Mouse (Mus musculus) thymus, postnatal 36 days (tissue): ENCODE data around the gene Rbms3.

Experiments
- DNase-seq, 2 experiments: peaks; one replicate each; pipeline ENCODE4 v3.0.0; 2022; ENCODE audit warnings: mixed read lengths in 2 of 2

Rbms3 gene

DNA sequence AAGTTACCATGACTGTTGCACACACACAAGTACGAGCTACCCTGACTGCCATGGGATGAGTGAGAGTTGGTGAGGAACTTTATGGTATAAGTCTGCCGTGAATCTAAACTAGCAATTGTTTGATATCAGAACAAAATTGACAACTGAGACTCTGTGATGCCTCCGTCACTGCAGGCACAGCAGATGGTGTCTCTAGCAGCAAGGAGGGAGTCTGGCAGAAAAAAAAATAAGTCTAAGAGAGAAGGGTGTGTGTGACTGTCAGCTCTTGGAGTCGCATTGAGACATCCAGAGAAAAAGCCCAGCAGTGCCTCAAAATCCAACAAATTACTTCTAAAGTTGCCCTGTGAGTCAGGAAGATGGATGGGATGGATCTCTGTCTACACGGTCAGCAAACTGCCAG is 257.7 kb downstream of the Rbms3 start:
- DNase-seq: no peak

DNA sequence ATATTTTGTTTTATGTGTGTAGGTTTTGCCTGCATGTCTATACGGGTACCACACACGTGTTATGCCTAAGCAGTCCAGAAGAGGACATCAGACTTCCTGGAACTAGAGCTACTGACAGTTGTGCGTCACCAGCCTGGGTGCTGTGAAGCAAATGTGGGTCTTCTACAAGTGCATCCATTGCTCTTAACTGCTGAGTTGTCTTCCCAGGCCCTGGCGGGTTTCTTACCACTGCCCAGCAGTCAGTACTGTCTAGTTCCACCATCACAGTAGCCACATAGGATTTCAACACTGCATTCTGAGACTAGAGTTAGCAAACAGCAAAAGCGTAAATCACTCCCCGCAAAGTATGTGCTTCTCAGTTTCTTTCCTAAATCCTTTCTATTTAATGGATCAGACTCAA is 259.6 kb downstream of the Rbms3 start:
- DNase-seq: no peak

DNA sequence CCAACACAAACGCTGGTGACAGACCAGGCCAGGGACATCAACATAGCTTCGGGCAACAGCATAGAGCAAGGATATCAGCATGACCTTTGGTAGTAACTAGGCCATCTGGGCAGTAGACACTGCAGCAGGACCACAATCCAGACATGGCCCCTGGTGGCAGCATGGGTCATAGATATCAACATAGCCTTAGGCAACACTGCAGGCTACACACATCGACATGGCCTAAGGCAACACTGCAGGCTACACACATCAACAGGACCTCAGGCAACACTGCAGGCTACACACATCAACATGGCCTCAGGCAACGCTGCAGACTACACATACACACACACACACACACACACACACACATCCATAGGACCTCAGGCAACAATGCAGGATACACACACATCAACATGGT is 261.7 kb downstream of the Rbms3 start:
- no peak for DNase-seq

DNA sequence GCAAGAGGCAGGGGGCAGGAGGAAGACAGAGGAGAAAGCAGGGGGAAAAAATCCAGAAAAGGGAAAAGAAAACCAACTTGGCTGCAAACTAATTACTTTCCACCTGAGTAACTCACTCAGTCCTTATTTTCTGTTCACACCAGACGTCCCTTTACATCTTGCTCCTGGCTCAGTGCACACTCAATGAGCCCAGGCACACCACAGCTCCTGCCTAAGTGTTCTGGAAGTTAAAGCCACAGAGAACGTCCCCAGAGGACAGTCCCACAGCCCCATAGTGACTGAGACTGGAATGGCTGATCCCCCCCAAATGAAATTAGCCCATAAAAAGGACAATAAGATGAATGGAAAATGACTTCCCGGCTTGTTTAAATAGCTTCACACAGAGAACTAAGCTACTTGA is 265.1 kb downstream of the Rbms3 start:
- DNase-seq: no peak

DNA sequence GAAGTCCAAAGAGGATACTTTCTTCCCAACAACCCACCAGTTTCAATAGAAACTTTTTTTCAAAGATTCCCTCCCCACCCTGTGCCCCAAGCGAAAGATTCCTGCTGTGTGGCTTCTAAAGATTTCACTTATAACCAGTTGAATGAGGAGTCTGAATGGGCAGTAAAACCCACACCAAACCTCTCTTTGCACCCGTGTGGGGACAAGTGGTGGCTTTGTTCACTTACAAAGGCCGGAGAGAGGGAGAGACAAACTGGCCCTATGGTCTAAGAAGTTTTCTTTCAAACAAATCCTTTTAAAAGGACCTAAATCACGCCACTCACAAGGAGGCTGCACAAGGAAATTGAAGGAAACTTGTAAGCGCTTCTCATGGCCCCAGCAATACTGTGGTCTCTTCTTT is 268.3 kb downstream of the Rbms3 start:
- DNase-seq: no peak

DNA sequence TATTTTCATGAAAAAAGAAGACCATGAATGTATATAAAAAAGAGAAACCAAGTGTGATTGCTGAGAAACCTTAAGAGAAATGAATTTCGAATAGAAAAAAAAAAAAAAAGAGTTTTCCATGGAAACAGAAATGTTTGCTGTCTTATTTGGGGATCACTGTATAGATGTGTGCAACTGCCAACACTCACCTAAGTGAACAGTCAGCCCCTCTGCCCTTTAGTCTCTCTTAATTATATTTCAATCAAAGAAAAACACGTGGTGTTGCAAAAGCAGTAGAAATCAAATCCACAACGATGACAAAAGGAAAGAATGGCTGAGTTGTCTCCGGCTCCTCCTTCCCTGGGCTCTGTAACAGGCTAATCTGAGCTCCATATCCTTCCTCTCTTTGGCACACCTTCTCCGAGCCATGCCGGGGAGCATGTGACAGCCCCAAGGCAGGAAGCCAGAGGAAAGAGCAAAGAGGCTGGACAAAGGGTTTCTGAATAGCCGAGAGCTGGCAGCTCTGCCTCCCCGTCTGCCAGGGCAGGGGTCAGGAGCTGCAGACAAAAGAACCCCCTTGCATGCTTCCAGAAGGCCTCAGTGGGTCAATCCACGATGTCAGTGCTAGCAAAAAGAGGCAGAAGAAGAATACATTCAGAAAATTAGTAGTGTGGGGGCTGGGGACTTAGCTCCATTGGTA is 272.8 kb downstream of the Rbms3 start:
- DNase-seq: no peak

DNA sequence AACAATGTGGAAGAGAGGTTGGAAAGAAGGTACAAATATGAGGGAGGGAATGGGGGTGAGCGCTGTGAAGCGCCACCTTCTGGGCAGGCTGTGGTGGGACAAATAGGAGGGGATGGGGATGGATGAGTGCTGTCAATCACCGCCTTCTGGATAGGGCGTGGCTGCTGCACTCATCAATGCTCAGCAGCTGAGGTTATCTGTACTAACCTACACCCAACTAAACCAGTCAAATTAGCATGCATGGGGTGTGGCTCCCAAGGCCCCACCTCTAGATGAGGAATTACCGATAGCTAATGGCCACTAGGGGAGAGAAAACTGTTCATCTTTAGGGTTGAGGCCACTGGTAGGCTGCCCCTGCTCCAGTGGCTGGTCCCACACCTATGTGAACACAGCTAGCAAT is 274.2 kb downstream of the Rbms3 start:
- DNase-seq: no peak

DNA sequence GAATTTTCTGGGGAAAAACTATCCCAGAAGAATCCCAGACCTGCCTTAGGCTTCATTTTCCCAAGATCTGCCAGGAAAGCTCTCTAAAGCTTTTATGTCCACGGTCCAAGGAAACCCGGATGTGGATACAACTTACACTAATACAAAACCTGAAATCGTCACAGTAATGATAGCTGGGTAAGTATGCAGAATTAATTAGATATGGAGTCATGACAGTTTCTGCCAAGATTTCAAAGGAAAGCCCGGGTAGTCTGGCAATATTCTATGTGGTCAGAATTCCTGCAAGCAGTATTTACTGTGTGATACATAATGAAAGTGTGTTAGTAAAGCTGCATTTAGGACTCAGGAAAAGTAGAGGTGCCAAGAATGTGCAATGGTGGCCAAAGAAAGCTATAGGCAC is 287.4 kb downstream of the Rbms3 start:
- DNase-seq: no peak

DNA sequence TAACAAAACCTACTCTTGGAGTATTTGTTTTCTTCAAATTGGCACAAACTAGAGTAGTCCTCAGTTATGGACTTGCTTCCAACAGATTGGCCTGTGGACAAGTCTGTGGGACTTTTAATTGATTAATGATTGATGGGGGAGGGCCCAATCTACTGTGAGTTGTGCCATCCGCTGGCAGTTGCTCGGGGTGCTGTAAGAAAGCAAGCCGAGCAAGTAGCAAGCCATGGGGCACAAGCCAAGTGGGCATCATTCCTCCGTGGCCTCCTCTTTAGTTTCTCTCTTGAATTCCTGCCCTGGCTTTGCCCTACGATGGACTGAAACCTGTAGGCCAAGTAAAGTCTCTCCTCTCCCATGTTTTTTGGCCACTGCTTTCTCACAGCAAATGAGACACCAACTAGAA is 299.0 kb downstream of the Rbms3 start:
- DNase-seq: no peak

DNA sequence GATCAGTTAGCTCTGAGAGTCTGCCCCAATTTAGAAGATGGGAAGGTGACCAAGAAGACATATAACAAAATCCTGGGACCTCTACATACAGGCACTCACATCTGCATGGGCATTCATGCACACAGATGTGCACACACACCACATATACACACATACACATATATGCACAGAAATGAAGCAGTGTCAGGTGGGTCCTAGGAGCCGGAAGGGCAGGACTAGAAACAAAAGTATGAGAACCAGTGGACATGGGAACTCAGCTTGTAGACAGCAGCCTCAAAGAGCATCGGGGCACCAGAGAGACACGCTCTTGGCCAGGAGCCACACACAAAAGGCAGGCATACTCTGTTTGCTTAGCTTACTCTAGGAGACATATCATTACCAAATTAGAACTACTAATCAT is 310.4 kb downstream of the Rbms3 start:
- DNase-seq: no peak

DNA sequence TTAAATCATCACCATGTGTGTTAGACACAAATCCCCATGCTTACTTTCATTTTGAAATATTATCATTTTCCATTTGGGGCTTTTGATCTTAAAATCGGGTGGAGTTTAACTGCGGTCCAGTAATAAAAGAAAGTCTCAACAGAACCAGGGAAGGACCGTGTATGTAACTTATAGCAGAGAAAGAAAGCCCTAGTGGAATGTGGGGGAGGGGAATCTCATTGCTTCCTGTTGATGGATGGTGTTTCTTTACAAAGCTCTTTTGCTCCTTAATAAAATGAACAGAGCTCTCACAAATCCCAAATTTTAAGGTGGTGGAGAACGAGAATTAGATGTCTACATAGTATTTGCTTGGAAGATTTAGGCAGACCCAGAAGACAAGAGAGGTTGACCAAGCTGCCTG is 311.3 kb downstream of the Rbms3 start:
- no peak for DNase-seq

DNA sequence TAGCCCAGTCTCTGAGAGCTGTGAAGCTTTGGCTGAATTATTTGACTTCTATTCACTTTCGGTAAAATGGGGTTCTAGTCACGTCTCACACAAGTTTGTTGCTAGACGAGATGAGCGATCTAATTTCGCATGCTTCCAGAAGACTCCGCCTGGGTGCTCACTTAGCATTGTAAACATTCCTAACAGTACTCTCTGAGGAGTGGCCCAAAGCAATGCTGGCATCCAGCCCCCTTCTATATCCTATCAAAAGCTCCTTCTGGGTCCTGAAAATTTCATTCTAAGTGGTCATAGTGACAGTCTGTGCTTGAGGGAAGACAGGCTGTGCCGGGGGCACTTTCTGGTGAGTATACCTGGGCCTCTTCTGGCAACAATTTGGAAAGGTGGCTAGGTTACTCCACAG is 312.5 kb downstream of the Rbms3 start:
- DNase-seq: no peak

DNA sequence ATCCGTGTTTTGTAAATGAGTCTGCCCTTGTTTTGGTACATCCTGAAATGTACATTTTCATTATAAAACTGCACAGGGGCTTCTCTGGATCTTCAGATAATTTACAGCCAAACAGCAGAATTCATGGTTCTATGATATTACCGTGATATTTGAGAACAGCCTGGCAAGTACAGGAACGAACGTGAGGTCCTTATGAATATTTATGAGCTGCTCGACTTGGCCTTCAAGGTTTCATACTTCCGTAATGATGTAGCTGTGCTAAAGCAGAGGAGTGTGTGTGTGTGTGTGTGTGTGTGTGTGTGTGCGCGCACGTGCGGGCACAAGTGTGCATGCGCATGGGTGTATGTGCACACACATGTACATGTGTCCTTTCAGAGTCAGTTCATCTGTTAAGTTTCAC is 316.1 kb downstream of the Rbms3 start:
- no peak for DNase-seq

DNA sequence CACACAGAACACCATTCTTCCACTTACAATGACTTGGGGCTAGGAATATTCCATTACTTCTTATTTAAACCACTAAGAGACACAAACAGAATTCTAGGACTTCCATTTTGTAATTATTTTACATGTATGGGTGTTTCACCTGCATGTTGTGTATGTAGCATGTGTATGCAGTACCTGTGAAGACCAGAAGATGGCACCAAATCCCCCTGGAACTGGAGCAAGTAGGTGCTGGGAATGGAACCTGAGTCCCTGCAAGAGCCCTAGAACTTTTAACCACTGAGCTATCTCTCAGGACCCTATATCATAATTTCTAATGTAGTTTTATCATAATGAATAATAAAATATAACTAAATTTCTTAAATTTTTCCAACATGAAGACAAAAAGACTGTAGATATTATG is 319.9 kb downstream of the Rbms3 start:
- no peak for DNase-seq

DNA sequence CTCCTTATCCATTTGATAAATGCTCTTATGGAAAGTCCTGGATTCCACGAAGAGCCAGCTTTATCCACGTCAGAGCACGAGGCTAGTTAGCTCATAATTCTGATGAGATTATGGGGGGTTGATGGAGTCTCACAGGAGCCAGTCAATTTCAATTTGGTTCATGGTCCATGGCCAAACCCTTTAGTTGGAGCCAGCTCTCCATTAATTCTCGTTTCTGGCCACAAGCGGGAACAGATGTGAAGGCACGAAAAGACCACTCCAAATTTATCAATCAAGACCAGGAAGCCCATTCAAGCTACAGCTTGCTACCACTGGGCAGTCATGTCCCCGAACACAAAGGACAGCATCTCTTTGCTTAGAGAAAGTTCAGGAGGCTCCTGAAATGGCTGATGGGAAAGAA is 330.7 kb downstream of the Rbms3 start:
- no peak for DNase-seq

DNA sequence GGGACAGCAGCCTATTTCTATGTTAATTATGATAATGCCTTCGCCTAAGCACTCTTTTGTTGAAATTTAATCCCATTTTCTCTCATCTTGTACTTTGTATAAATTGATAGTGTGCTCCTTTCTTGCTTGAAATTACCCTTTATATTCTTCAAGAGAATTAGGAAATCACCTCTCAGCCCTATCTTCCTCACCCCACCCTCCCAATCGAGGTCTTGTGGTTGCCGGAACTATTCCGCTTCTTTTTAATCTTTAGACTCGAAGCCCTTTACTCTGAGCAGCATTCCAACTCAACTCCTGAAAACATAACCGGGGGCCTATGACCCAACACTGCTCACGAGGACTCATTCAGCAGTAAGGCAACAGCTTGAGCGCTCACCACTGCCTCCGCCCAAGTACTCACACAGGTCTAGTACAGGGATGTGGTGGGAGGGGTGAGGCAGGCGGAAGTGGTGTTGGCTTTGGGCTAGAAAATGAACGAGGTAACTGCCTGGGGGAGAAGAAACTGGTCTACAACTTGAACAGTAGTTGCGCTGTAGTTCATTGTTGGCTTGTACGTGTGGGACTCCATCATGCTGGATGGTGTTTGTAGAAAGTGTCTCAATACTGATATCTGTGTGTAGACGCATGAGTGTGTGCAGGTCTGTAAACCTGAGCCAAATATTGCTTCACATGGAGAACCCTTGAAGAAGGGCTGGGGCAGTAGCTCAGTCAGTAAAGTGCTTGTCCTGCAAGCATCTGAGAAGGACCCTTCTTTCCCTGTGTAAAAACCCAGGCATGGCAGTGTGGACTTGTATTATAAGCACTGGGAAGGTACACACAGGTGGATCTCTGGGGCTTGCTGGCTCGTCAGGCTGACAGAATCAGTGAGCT is 331.8 kb downstream of the Rbms3 start:
- DNase-seq: no peak

DNA sequence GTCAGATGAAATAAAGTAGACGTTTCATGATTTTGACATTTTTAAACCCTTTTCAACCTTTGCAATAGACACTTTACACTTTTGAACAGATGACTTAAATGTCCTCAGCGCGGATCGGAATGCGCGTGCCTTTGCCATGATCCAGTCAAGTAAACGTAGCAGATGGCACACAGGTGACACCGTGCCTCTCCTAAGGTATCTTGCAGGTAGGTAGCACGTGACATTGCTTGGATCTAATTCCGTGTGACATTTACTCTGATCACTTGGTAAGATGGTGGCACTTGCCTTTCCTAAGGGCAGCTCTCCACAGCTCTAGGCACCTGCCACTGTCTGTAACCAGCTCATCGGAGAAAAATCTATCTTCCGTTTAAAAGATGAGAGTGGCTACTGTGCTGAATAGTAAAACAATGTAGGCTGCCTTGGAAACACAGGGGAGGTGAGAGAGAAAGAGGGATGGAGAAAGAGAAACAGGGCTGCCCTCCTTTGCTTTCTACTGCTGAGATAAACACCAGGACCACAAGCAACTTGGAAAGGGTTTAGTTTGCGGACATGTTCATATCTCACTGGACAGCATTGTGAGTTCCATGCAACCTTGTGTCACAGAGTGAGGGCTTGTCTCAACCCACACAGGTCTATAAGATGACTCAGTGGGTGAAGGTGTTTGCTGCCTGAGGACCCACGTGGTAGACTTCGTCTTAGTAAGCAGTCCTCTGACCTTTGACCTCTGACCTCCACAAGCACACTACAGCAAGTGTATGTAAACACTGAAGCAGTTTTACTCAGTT is 338.5 kb downstream of the Rbms3 start:
- DNase-seq: no peak

DNA sequence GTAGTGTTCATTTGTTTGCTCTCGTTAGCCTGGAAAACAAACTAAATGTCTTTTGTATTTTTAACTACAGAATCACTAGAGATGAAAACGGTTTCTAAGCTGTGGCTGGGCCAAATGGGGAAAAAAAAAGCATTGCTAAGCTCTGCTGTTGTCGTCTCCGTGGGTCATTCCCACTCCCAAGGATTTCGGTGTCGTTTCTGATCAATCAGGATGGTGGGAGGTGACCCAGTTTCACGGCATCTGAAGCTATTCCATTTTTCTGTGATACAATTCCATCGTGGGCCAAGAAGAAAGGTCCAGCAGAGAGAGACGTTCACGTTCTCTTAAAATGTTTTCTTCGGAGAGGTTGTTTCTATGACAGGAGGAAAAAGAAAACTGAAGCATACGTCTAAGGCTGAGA is 354.9 kb downstream of the Rbms3 start:
- DNase-seq: no peak

DNA sequence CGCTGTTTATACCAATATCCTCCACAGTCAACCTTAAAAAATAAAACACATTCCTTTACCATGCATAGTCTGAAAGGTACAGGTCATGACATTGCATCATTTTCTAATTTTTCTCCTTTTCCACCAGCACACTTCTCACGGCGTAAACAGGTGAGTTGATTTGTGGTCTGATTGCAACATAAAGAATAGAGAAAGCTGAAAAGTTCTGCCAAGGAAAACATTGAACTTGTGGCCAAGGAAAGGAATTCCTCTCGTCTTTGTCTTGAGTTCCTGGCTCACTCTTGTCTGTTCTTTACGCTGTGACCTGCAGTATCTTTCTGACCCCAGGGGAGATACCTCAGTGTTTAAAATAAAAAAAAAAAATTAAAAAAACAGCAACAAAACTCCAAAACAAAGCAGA is 370.1 kb downstream of the Rbms3 start:
- DNase-seq: no peak

DNA sequence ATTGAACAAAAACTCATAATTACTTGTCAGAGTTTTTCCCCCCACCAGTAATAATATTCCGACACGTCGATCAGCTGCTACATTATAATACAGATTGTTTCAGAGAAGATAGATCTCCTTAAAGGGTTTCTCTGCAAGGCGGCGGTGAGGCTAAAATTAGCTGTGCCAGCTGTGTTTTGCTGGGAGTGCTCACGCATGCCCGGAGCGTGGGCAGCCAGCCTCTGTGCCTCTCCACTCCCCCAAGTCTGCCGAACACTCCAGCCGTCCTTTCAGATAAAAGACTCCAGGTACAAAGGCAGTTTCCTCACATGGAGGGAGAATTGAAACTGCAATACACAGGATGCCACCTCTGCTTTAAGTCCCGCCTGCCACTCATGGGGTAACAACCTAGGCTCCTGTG is 376.4 kb downstream of the Rbms3 start:
- DNase-seq: no peak

DNA sequence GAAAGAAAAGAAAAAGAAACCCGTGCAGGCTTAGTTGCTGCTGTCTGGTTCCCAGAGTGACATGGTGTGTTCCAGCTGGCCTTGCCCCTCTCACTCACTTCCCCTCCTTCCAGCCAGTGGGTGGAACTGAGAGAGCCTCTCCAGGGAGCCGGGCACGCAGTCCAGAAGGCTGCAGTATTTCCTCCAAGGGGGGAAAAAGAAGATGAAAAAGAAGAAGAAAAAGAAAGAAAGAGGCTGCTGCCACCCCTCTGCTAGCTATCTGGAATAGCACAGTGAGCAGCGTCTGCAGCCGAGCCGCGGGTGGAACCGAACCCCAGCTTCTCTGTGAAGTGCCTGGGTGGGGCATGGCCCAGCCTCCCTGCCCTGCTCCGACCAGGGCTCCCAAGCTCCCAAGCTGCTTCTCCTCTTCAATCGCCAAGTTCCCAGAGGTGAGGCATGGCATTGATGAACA is 377.3 kb downstream of the Rbms3 start:
- DNase-seq: no peak

DNA sequence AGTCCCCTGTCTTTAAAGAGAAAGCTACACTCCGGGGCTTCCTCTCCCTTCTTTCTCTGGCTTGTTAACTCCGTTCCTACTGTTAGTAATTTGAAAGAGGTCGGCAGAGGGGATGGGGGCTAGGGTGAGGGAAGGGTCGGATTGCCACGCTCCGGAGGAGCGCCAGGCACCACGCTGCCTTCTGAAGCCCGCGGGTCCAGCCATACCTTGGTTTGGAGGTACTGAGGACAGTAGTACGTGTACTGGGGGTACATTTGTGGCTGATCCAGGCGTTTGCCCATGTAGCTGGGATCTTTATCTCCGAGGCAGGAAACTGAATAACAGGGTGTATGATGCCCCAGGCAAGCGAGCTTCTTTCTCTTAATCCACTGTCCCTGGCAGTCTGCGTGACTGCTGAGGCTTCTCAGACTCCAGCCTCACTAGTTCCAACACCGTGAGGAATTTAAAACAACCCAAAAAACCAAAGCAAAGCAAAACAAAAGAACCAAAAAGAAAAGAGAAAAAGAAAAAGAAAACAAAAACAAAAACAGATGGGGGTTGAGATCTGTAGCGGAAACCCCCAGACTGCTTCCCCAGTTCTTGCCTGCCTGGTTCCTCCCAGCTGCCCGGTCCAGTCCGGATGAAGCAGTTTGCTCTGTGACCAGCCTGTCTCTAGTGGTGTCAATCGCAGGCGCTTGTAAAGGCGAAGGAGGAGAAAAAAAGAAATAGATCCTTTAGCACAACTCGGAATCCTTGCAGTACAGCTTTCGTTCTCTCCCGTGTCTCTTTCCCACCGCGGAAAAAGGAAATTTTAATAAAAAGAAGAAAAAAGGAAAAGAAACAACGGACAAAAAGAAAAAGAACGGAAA is 378.0 kb downstream of the Rbms3 start:
- no peak for DNase-seq

DNA sequence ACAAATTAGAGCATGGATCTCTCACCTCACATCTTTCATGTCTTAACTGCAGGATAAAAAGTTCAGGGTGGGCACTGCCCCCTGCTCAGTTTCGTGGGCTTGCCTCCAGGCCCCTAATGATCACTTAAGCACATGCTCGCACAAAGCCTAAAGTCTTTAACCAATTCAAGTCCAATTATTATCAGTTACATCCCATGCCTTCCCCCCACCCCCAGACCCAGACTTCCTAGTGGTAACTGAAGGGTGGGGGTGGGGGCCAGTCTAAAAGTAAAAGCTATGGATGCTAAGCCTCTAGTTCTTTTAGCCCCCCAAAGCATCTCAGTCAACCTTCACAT is 378.9 kb downstream of the Rbms3 start:
- no peak for DNase-seq
